Mouse (Mus musculus) testis, adult 2 months (tissue): ENCODE data around the gene Krt18. TPM values are rescaled to one million over a fixed set of nuclear protein-coding genes. Genes with fewer than 3 reads are reported as not detected.

Experiments
- H3K27ac ChIP-seq: fragments of 200-500 bp; 2 replicates; pipeline ENCODE4 v1.5.1; 2012; ENCODE audit warnings: low read depth, low read length; ENCODE audit not compliant: control insufficient read depth, insufficient read depth
- H3K27me3 ChIP-seq: fragments of 200-500 bp; 2 replicates; pipeline ENCODE4 v1.6.1; 2012; ENCODE audit warnings: mild to moderate bottlenecking, low read length, moderate library complexity; ENCODE audit not compliant: control insufficient read depth, insufficient read depth
- H3K36me3 ChIP-seq: fragments of 200-500 bp; 2 replicates; pipeline ENCODE4 v1.6.1; 2012; ENCODE audit warnings: mild to moderate bottlenecking, low read length; ENCODE audit not compliant: control insufficient read depth, insufficient read depth
- H3K4me1 ChIP-seq: fragments of 200-500 bp; 2 replicates; pipeline ENCODE4 v1.6.1; 2012; ENCODE audit warnings: low read length; ENCODE audit not compliant: control insufficient read depth, insufficient read depth
- H3K4me3 ChIP-seq: fragments of 200-500 bp; 2 replicates; pipeline ENCODE4 v1.5.1; 2012; ENCODE audit warnings: low read depth, mild to moderate bottlenecking, low read length, moderate library complexity, mixed read lengths; ENCODE audit not compliant: control insufficient read depth
- CTCF ChIP-seq: fragments of 200-500 bp; IDR thresholded peaks from 2 replicates; pipeline ENCODE4 v1.5.1; 2012; ENCODE audit warnings: low read depth, mild to moderate bottlenecking, inconsistent platforms, low read length, moderate library complexity; ENCODE audit not compliant: control insufficient read depth, insufficient read depth, insufficient replicate concordance
- POLR2A ChIP-seq: fragments of 200-500 bp; IDR thresholded peaks from 2 replicates; pipeline ENCODE4 v1.6.1; 2012; ENCODE audit warnings: low read depth, mild to moderate bottlenecking, inconsistent platforms, low read length, moderate library complexity; ENCODE audit not compliant: control insufficient read depth
- polyA plus RNA-seq: library from polyadenylated mRNA; depleted of rRNA; stranded (reverse); fragments of >200 nt; gene quantifications from 2 replicates; pipeline ENCODE4 v1.2.3, GENCODE M21; 2012; rRNA removed

The Krt18 gene
- 0.52 and 5.1 TPM in 2 replicates for polyA plus RNA-seq

GRCm38 (mm10) chr15:102028040-102028439, at the start of gene Krt18:
TSS of gene Krt18 (plus strand) at chr15:102028180.
- TF ChIP-seq CTCF = no peak
- TF ChIP-seq POLR2A = no peak
- peaks cover 7% of the 10 kb centered on the region for H3K4me1 ChIP-seq
- H3K27ac ChIP-seq = no peak within 1 kb of the TSS
- no peak within 1 kb of the TSS for H3K4me3 ChIP-seq
- no peaks in the 10 kb centered on the region for H3K36me3 ChIP-seq
- no peaks in the 10 kb centered on the region; the same call in 1 of the 2 replicates for H3K27me3 ChIP-seq

GRCm38 (mm10) chr15:101980849-101981248, 47.1 kb upstream of the Krt18 start:
- H3K27me3 ChIP-seq = no peaks in the 10 kb centered on the region
- H3K4me3 ChIP-seq = no peak overlapping the region
- TF ChIP-seq CTCF (no peak), POLR2A (no peak)
- H3K27ac ChIP-seq = no peak overlapping the region
- H3K4me1 ChIP-seq = peaks cover 18% of the 10 kb centered on the region
- no peaks in the 10 kb centered on the region for H3K36me3 ChIP-seq

- Histone ChIP-seq H3K4me1 (peaks cover 7% of the 10 kb centered on the region), H3K36me3 (no peaks in the 10 kb centered on the region), H3K4me3 (no peak overlapping the region), H3K27ac (no peak overlapping the region), H3K27me3 (no peaks in the 10 kb centered on the region)
- no peak for TF ChIP-seq POLR2A
- TF ChIP-seq CTCF = no peak
These were observed 44.5 kb upstream of the Krt18 start for GRCm38 (mm10) chr15:101983315-101983948.

- Histone ChIP-seq H3K4me3 (peak overlapping the region; percentile 54), H3K4me1 (peaks cover 9% of the 10 kb centered on the region), H3K36me3 (no peaks in the 10 kb centered on the region), H3K27ac (peak overlapping the region; percentile 64), H3K27me3 (no peaks in the 10 kb centered on the region)
- TF ChIP-seq POLR2A (no peak), CTCF (peak; percentile 97)
These were observed 43.9 kb upstream of the Krt18 start for GRCm38 (mm10) chr15:101983949-101984601.

GRCm38 (mm10) chr15:101984746-101985145, 43.2 kb upstream of the Krt18 start:
- Histone ChIP-seq H3K36me3 (no peaks in the 10 kb centered on the region), H3K4me1 (peaks cover 9% of the 10 kb centered on the region), H3K27ac (no peak overlapping the region), H3K4me3 (no peak overlapping the region), H3K27me3 (no peaks in the 10 kb centered on the region)
- TF ChIP-seq CTCF (no peak), POLR2A (no peak)

- H3K27ac ChIP-seq = no peak overlapping the region
These were observed 39.9 kb upstream of the Krt18 start for GRCm38 (mm10) chr15:101988119-101988518.

GRCm38 (mm10) chr15:101988714-101989113, 39.3 kb upstream of the Krt18 start:
- no peaks in the 10 kb centered on the region for H3K27me3 ChIP-seq
- no peaks in the 10 kb centered on the region for H3K36me3 ChIP-seq
- no peak for TF ChIP-seq POLR2A
- TF ChIP-seq CTCF = peak; percentile 50; the same call in 1 of the 2 replicates
- no peak overlapping the region for H3K4me3 ChIP-seq
- no peak overlapping the region for H3K27ac ChIP-seq
- peaks cover 9% of the 10 kb centered on the region for H3K4me1 ChIP-seq

More at GRCm38 (mm10) chr15:101988119-101988518, 39.9 kb upstream of the Krt18 start:
- no peak for TF ChIP-seq POLR2A
- TF ChIP-seq CTCF = peak; percentile 88; the same call in 1 of the 2 replicates
- Histone ChIP-seq H3K4me3 (no peak overlapping the region), H3K27me3 (no peaks in the 10 kb centered on the region), H3K4me1 (peaks cover 9% of the 10 kb centered on the region), H3K36me3 (no peaks in the 10 kb centered on the region)

GRCm38 (mm10) chr15:101990946-101991345, 37.0 kb upstream of the Krt18 start:
- Histone ChIP-seq H3K27me3 (no peaks in the 10 kb centered on the region), H3K4me1 (peaks cover 5% of the 10 kb centered on the region), H3K4me3 (no peak overlapping the region), H3K36me3 (no peaks in the 10 kb centered on the region), H3K27ac (no peak overlapping the region)
- no peak for TF ChIP-seq POLR2A
- no peak for TF ChIP-seq CTCF
